Mouse (Mus musculus) heart, embryonic 14.5 days (tissue): Measurements from ENCODE around the gene Hmces. TPM values are rescaled to one million over a fixed set of nuclear protein-coding genes. Genes with fewer than 3 reads are reported as not detected.
A peak's percentile ranks its signal among the peaks of the same experiment; 100 is the strongest.

Experiments used
- ATAC-seq: fragments of 200-750 bp; cut with Nextera tagmentation; 2 replicates; pipeline ENCODE4 v1.8.0; 2017; ENCODE audit warnings: low read depth, moderate TSS enrichment; ENCODE audit not compliant: insufficient number of reproducible peaks, insufficient read depth, low FRiP score
- H3K27ac ChIP-seq, 2 experiments: fragments of 200-500 bp in 1 of 2; fragments of 300-500 bp in 1 of 2; sonication (generic) in 1 of 2; replicated peaks in 1 of 2; 2 replicates each; pipeline ENCODE4 v1.5.1; 2012 to 2014; ENCODE audit warnings: low read depth in 2 of 2, low read length in 2 of 2, control low read depth in 1 of 2, mild to moderate bottlenecking in 1 of 2, mixed read lengths in 1 of 2; ENCODE audit not compliant: control insufficient read depth in 1 of 2, insufficient read depth in 1 of 2
- H3K27me3 ChIP-seq: fragments of 300-500 bp; sonication (generic); 2 replicates; pipeline ENCODE4 v1.6.1; 2014; ENCODE audit warnings: mild to moderate bottlenecking, low read length, control low read depth; ENCODE audit not compliant: control insufficient read depth, insufficient read depth
- H3K36me3 ChIP-seq: fragments of 300-500 bp; sonication (generic); 2 replicates; pipeline ENCODE4 v1.6.1; 2014; ENCODE audit warnings: mild to moderate bottlenecking, control low read depth, low read length, mixed read lengths; ENCODE audit not compliant: control insufficient read depth, insufficient read depth
- H3K4me1 ChIP-seq, 2 experiments: fragments of 200-500 bp in 1 of 2; fragments of 300-500 bp in 1 of 2; sonication (generic) in 1 of 2; 2 replicates each; pipeline ENCODE4 v1.6.1; 2012 to 2014; ENCODE audit warnings: low read length in 2 of 2, control low read depth in 1 of 2, mixed read lengths in 1 of 2; ENCODE audit not compliant: control insufficient read depth in 2 of 2, insufficient read depth in 2 of 2
- H3K4me2 ChIP-seq: fragments of 300-500 bp; sonication (generic); 2 replicates; pipeline ENCODE4 v1.6.1; 2014; ENCODE audit warnings: mild to moderate bottlenecking, low read length
- H3K4me3 ChIP-seq, 2 experiments: fragments of 200-500 bp in 1 of 2; fragments of 300-500 bp in 1 of 2; sonication (generic) in 1 of 2; 2 replicates each; pipeline ENCODE4 v1.5.1; 2012 to 2014; ENCODE audit warnings: low read length in 2 of 2, mild to moderate bottlenecking in 2 of 2, control low read depth in 1 of 2, low read depth in 1 of 2, moderate library complexity in 1 of 2; ENCODE audit not compliant: control insufficient read depth in 1 of 2, insufficient read depth in 1 of 2
- H3K9ac ChIP-seq: fragments of 300-500 bp; sonication (generic); 2 replicates; pipeline ENCODE4 v1.6.1; 2014; ENCODE audit warnings: mild to moderate bottlenecking, low read length
- H3K9me3 ChIP-seq: fragments of 300-500 bp; sonication (generic); 2 replicates; pipeline ENCODE4 v1.6.1; 2016; ENCODE audit warnings: low read length, control low read depth; ENCODE audit not compliant: control insufficient read depth
- WGBS: fragments of 180-500 bp; shearing (Covaris S2); extraction: QIAGEN DNeasy Blood & Tissue Kit; methylation state at CpG from one replicate; pipeline ENCODE4 v1.1.7; 2014; 5-methylcytosine and 5-hydroxymethylcytosine counted together
- polyA plus RNA-seq: library from polyadenylated mRNA; unstranded; fragments of >200 nt; fragmentation: Nextera tagmentation; extraction: Ambion mirVana; gene quantifications from 2 replicates; pipeline ENCODE4 v1.2.1, GENCODE M21; 2014

Gene Hmces
- 23.0 and 24.5 TPM in 2 replicates for polyA plus RNA-seq

DNA sequence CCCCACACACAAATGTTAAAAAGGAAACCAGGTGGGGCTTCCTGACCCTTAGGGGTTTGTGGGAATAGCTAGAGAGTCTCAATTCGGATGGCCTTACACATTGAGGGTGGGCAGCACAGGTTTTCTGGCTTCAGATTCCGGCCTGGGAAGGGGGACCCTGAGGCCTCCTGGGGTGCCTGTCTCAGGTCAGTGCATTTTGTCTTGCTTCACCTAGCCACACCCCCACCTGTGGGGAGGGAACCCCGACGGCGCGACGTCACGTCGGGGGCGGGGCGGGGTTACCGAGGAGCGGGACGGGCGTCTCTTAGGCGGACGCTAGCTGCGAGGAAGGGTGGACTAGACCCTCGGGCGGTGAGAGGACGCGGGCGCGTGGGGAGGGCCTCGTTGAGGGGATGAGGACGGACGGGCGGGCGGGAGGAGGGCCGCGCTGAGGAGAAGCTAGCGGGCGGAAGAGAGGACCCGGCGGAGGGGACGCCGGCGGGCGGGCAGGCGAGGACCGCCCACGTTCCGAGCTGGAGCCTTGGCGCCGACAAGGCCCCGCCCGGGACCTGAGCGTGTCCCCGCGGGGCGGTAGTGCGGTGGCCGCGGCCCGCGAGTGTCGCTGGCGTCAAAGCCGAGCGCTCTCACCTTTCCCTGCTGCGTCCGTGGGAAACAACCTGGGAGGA lies at the start of gene Hmces:
TSS of gene Hmces (plus strand) at position 275 of the 665 bp plus-strand sequence.
- H3K4me2 ChIP-seq: peak within 1 kb of the TSS; percentile 79
- H3K27ac ChIP-seq: peak within 1 kb of the TSS; percentile 85 to 86
- H3K36me3 ChIP-seq: peaks cover 73% of the 10 kb centered on the region
- peaks cover 7 to 18% of the 10 kb centered on the region in 2 experiments for H3K4me1 ChIP-seq
- H3K9me3 ChIP-seq: no peaks in the 10 kb centered on the region
- ATAC-seq: peak; percentile 87
- peak within 1 kb of the TSS; percentile 93 for H3K9ac ChIP-seq
- H3K27me3 ChIP-seq: no peaks in the 10 kb centered on the region
- WGBS: under 1% methylated on average over 62 of the region's 62 CpGs
- peak within 1 kb of the TSS; percentile 90 to 95 for H3K4me3 ChIP-seq

- no peaks in the 10 kb centered on the region for H3K27me3 ChIP-seq
- H3K4me2 ChIP-seq: no peak overlapping the region
- peaks cover 3 to 4% of the 10 kb centered on the region in 2 experiments; a peak in 2 of 4 replicates for H3K4me1 ChIP-seq
- H3K27ac ChIP-seq: no peak overlapping the region
- no peaks in the 10 kb centered on the region for H3K9me3 ChIP-seq
- H3K36me3 ChIP-seq: no peaks in the 10 kb centered on the region
- no peak overlapping the region for H3K9ac ChIP-seq
- no peak overlapping the region for H3K4me3 ChIP-seq
- WGBS: 74% methylated on average over 6 of the region's 6 CpGs
- no peak for ATAC-seq
Observed at GRCm38 (mm10) chr6:87866211-87866610, 47.5 kb upstream of the Hmces start.

GRCm38 (mm10) chr6:87867256-87867655 lies 46.5 kb upstream of the Hmces start:
- no peak overlapping the region for H3K4me2 ChIP-seq
- ATAC-seq: no peak
- H3K27ac ChIP-seq: no peak overlapping the region
- peaks cover 3 to 4% of the 10 kb centered on the region in 2 experiments; a peak in 2 of 4 replicates for H3K4me1 ChIP-seq
- no peaks in the 10 kb centered on the region for H3K36me3 ChIP-seq
- no peak overlapping the region for H3K4me3 ChIP-seq
- H3K27me3 ChIP-seq: no peaks in the 10 kb centered on the region
- H3K9me3 ChIP-seq: no peaks in the 10 kb centered on the region
- WGBS: 47% methylated on average over 2 of the region's 2 CpGs
- no peak overlapping the region for H3K9ac ChIP-seq

DNA sequence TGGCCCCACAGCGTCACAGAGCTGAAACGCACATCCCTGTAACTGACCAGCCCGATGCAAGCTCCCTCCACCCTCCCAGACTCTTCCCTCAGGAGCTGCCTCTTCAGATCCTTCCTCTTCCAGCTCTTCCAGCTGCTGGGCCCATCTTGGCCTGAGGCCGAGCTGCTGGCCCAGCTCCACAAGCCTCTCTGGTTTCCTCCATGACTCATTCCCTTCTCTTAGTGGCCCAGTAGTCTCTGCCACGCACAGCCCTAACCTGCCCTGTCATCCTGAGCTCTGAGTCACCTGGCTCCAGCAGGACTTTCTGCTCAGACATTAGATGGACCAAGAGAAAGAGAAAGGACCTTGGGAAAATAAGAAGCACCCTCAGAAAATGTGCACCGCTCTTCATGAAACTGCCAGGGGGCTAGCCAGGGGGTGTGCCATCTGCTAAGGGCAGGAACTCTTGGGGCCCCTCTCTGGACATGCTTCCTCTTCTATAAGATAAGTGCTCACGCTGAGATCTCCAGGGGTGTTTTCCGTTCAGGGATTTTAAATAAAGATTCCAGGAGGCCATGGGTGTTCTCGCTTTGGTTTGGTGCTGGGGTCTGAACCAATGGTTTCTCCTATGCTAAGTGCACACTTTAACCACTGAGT lies 44.7 kb upstream of the Hmces start:
- H3K27me3 ChIP-seq: no peaks in the 10 kb centered on the region
- H3K4me2 ChIP-seq: no peak overlapping the region
- H3K36me3 ChIP-seq: no peaks in the 10 kb centered on the region
- H3K27ac ChIP-seq: peak overlapping the region; percentile 2 to 41; a peak in 3 of 4 replicates
- peaks cover 3 to 4% of the 10 kb centered on the region in 2 experiments; a peak in 2 of 4 replicates for H3K4me1 ChIP-seq
- no peak overlapping the region for H3K4me3 ChIP-seq
- ATAC-seq: peak; percentile 75
- H3K9ac ChIP-seq: no peak overlapping the region
- WGBS: 58% methylated on average over 9 of the region's 9 CpGs
- H3K9me3 ChIP-seq: no peaks in the 10 kb centered on the region

GRCm38 (mm10) chr6:87870440-87870839 lies 43.3 kb upstream of the Hmces start:
- H3K27ac ChIP-seq: no peak overlapping the region
- ATAC-seq: no peak
- H3K27me3 ChIP-seq: no peaks in the 10 kb centered on the region
- H3K4me3 ChIP-seq: no peak overlapping the region
- no peak overlapping the region for H3K9ac ChIP-seq
- WGBS: 57% methylated on average over 1 of the region's 1 CpGs
- no peaks in the 10 kb centered on the region for H3K9me3 ChIP-seq
- H3K36me3 ChIP-seq: no peaks in the 10 kb centered on the region
- H3K4me2 ChIP-seq: no peak overlapping the region
- H3K4me1 ChIP-seq: peaks cover 3 to 4% of the 10 kb centered on the region in 2 experiments; a peak in 2 of 4 replicates

DNA sequence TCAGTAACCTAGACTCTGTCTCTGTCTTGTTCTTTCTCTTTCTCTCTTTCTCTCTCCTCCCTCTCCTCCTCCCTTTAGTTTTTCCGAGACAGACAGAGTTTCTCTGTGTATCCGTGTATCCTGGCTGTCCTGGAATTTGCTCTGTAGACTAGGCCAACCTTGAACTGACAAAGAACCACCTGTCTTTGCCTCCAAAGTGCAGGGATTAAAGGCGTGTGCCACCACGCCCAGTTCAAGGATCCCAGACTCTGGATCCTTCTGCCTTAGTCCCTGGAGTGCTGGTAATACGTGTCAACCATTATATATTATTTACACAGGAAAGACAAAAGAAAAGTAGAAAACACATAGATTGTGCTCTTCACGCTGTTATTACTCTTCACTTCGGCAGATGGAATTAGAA lies 42.5 kb upstream of the Hmces start:
- no peak overlapping the region for H3K27ac ChIP-seq
- no peak overlapping the region for H3K4me2 ChIP-seq
- WGBS: 82% methylated on average over 7 of the region's 7 CpGs
- no peaks in the 10 kb centered on the region for H3K9me3 ChIP-seq
- H3K4me3 ChIP-seq: no peak overlapping the region
- H3K4me1 ChIP-seq: peaks cover 3 to 4% of the 10 kb centered on the region in 2 experiments; a peak in 2 of 4 replicates
- H3K9ac ChIP-seq: no peak overlapping the region
- no peak for ATAC-seq
- H3K27me3 ChIP-seq: no peaks in the 10 kb centered on the region
- H3K36me3 ChIP-seq: no peaks in the 10 kb centered on the region

DNA sequence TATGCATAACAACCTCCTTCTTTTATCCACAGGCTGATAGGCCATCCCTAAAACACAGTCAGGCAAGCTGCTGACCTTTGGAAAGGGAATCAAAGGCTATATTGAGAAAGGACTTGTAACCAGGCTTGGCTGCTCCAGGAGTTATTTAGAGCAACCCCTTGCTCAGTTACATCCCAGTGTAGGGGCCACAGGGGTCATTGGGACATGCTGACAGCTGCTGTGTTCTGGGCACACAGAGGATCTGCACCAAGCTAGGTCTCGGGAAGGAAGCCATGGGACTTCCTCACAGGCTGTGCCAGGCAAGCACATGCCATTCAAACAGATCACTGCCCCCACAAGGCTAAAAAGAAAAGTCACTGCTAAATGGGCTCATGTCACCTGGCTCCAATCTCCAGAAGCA lies 40.6 kb upstream of the Hmces start:
- H3K9ac ChIP-seq: no peak overlapping the region
- no peak for ATAC-seq
- no peaks in the 10 kb centered on the region for H3K36me3 ChIP-seq

More for the DNA sequence above, 40.6 kb upstream of the Hmces start:
- Histone ChIP-seq H3K27me3 (no peaks in the 10 kb centered on the region), H3K4me3 (no peak overlapping the region), H3K9me3 (no peaks in the 10 kb centered on the region), H3K27ac (no peak overlapping the region), H3K4me1 (peaks cover 3 to 4% of the 10 kb centered on the region in 2 experiments; a peak in 2 of 4 replicates), H3K4me2 (no peak overlapping the region)
- WGBS: 16% methylated on average over 1 of the region's 1 CpGs
